Mouse (Mus musculus) ES-E14 (cell line): ENCODE data around the gene Kcnh1. TPM values are rescaled to one million over a fixed set of nuclear protein-coding genes. Genes with fewer than 3 reads are reported as not detected.

ENCODE experiments used
- DNase-seq: peaks from one replicate; pipeline ENCODE4 v3.0.0-alpha.2; 2013; ENCODE audit warnings: low read depth, low spot score
- H3K27ac ChIP-seq: 2 replicates; pipeline ENCODE4 v1.5.1; 2012; ENCODE audit warnings: low read depth, mild to moderate bottlenecking, low read length, moderate library complexity, mixed read lengths; ENCODE audit not compliant: poor library complexity, insufficient read depth, severe bottlenecking
- H3K36me3 ChIP-seq: 2 replicates; pipeline ENCODE4 v1.6.1; 2012; ENCODE audit warnings: mild to moderate bottlenecking, low read length, moderate library complexity, mixed read lengths; ENCODE audit not compliant: control insufficient read depth, poor library complexity, insufficient read depth, severe bottlenecking
- H3K4me1 ChIP-seq, 2 experiments: fragments of 150-350 bp in 1 of 2; sonication (generic) in 1 of 2; 2 replicates each; pipeline ENCODE4 v1.6.1; 2012; ENCODE audit warnings: low read length in 2 of 2, mild to moderate bottlenecking in 1 of 2, mixed read lengths in 1 of 2; ENCODE audit not compliant: control insufficient read depth in 2 of 2, insufficient read depth in 2 of 2, poor library complexity in 1 of 2
- H3K4me3 ChIP-seq, 2 experiments: fragments of 150-350 bp in 1 of 2; sonication (generic) in 1 of 2; 2 replicates each; pipeline ENCODE4 v1.5.1; 2012; ENCODE audit warnings: low read length in 2 of 2, low read depth in 1 of 2, mild to moderate bottlenecking in 1 of 2, mixed read lengths in 1 of 2; ENCODE audit not compliant: insufficient read depth in 1 of 2, poor library complexity in 1 of 2, severe bottlenecking in 1 of 2
- H3K9ac ChIP-seq: 2 replicates; pipeline ENCODE4 v1.6.1; 2012; ENCODE audit warnings: low read depth, mild to moderate bottlenecking, low read length, mixed read lengths; ENCODE audit not compliant: poor library complexity, insufficient read depth, severe bottlenecking
- H3K9me3 ChIP-seq: fragments of 150-350 bp; sonication (generic); 2 replicates; pipeline ENCODE4 v1.6.1; 2012; ENCODE audit warnings: low read depth, mild to moderate bottlenecking, low read length; ENCODE audit not compliant: control insufficient read depth, insufficient read depth
- CHD2 ChIP-seq: IDR thresholded peaks from 2 replicates; pipeline ENCODE4 v1.6.1; 2014; ENCODE audit warnings: mild to moderate bottlenecking, low read depth, low read length, inconsistent platforms
- HCFC1 ChIP-seq: IDR thresholded peaks from 2 replicates; pipeline ENCODE4 v1.6.1; 2012; ENCODE audit warnings: low read length, inconsistent platforms, borderline replicate concordance; ENCODE audit not compliant: insufficient read depth
- MAFK ChIP-seq: IDR thresholded peaks from 2 replicates; pipeline ENCODE4 v1.6.1; 2014; ENCODE audit warnings: mild to moderate bottlenecking, low read depth, low read length, inconsistent platforms; ENCODE audit not compliant: insufficient read depth
- ZC3H11A ChIP-seq: IDR thresholded peaks from 2 replicates; pipeline ENCODE4 v1.6.1; 2012; ENCODE audit warnings: low read depth, mild to moderate bottlenecking, inconsistent platforms, low read length, borderline replicate concordance
- ZNF384 ChIP-seq: IDR thresholded peaks from 2 replicates; pipeline ENCODE4 v1.6.1; 2012; ENCODE audit warnings: low read depth, low read length, inconsistent platforms
- in situ Hi-C, 2 experiments: fragments of 600-800 bp; cut with MboI; formaldehyde crosslinking; loops; one replicate each; pipeline ENCODE4 v1.15.1; 2025; ENCODE audit warnings: low sequenced_read_pairs in 2 of 2, inconsistent platforms in 1 of 2; ENCODE audit not compliant: unreplicated experiment in 2 of 2
- total RNA-seq: library from RNA; depleted of rRNA; stranded (reverse); fragments of 300-350 nt; gene quantifications from 2 replicates; pipeline ENCODE4 v1.2.3, GENCODE M21; 2012

Gene Kcnh1
- total RNA-seq, 1 experiment: 0.71 TPM

DNA sequence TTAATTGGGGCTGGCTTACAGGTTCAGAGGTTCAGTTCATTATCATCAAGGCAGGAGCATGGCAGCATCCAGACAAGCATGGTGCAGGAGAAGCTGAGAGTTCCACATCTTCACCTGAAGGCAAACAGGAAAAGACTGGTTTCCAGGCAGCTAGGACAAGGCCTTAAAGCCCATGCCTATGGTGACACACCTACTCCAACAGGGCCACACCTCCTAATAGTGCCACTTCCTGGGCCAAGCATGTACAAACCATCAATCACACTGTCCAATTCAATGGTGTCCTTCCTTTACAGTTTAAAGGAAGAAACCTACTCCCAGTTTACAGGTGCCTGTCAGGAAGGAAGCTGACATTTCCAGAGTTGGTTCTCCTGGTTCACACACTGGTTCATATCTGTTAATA is 105.3 kb downstream of the Kcnh1 start:
- H3K9ac ChIP-seq: no peak overlapping the region
- in situ Hi-C loops: no loop called here

DNA sequence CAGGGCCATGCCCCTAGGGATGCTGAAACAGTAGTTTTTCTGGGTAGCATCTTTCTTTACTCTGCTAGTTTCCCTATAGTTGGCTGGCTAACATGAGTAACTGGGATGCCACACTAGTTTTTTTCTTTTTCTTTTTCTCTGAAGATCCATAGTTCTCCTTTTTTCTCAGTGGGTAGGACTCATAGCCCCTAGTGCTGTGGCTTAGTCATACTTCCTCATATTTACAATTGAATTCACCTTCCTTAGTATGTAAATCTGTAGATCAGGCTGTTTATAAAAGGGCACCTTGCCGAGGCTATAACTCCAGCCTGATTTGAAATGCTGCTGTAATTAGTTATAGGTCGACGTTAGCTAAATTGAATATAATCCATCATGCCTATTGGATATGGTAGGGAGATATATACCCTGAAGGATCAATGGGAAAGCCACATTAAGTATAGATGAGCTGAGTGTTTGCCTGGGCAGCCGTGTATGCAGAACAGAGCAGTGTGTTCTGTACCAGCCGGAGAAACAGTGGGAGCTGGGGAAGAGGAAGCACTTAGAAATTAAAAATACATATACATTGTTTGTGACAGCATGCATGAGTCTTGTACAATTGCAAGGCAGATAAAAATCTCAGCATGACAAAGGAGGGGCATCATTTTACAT is 107.0 kb downstream of the Kcnh1 start:
- no peak for TF ChIP-seq MAFK
- no peak for TF ChIP-seq ZC3H11A
- TF ChIP-seq CHD2: no peak
- no peak for TF ChIP-seq ZNF384
- TF ChIP-seq HCFC1: no peak
- peaks cover 0 to 7% of the 10 kb centered on the region in 2 experiments; a peak in 1 of 4 replicates for H3K4me1 ChIP-seq

More for the DNA sequence above, 105.3 kb downstream of the Kcnh1 start:
- Histone ChIP-seq H3K36me3 (no peaks in the 10 kb centered on the region), H3K9me3 (no peaks in the 10 kb centered on the region), H3K4me1 (peaks cover 0 to 7% of the 10 kb centered on the region in 2 experiments; a peak in 1 of 4 replicates), H3K4me3 (no peak overlapping the region), H3K27ac (no peak overlapping the region)
- TF ChIP-seq ZC3H11A (no peak), ZNF384 (no peak)
- no peak for DNase-seq

DNA sequence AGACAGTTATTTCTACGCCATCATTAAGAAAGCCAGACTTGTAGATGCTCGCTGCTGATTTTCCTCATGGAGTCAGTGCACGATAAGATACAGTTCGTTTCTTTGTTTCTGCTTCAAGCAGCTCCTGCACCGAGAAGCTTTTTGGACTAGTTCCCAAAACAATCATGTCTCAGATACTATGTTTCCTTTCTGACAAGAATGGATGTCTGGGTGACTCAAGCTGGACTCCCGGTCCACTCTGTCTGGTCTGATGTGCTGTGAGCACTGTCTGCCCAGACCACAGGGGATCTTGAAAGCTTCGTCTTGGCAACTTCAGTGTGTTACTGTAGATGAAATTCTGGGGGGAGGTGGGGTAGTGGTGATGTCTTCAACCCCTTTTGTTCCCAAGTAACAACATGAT is 109.8 kb downstream of the Kcnh1 start:
- Histone ChIP-seq H3K9me3 (no peaks in the 10 kb centered on the region), H3K4me1 (peaks cover 0 to 7% of the 10 kb centered on the region in 2 experiments; a peak in 1 of 4 replicates), H3K36me3 (no peaks in the 10 kb centered on the region), H3K27ac (no peak overlapping the region), H3K4me3 (no peak overlapping the region), H3K9ac (no peak overlapping the region)
- DNase-seq: no peak
- TF ChIP-seq MAFK (no peak), CHD2 (no peak), HCFC1 (no peak), ZC3H11A (no peak), ZNF384 (no peak)
- in situ Hi-C loops: no loop called here

More for the DNA sequence above, 107.0 kb downstream of the Kcnh1 start:
- in situ Hi-C loops: no loop called here
- H3K4me3 ChIP-seq: no peak overlapping the region
- no peak for DNase-seq
- H3K9ac ChIP-seq: no peak overlapping the region
- no peak overlapping the region for H3K27ac ChIP-seq
- H3K9me3 ChIP-seq: no peaks in the 10 kb centered on the region
- H3K36me3 ChIP-seq: no peaks in the 10 kb centered on the region

DNA sequence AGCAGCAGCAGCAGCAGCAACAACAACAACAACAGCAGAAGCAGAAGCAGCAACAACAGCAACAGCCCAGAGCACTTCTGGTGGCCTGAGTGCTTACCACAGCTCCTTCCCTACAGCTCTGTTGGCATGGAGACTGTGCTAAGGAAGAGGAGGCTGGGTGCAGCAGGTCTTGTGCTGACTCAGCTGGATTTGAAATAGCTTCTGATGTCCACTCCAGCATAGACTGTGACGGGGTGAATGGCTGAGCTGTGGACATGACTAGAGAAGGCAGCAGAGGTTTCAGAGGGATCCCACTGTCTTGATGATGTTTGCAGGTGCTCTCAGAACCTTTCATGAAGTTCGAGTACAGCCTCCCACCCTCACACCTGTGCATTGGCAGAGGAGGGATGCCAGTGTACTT is 113.0 kb downstream of the Kcnh1 start:
- DNase-seq: no peak
- H3K27ac ChIP-seq: no peak overlapping the region
- H3K4me1 ChIP-seq: no peaks in the 10 kb centered on the region
- in situ Hi-C loops: no loop called here
- H3K4me3 ChIP-seq: no peak overlapping the region
- no peaks in the 10 kb centered on the region for H3K36me3 ChIP-seq
- no peaks in the 10 kb centered on the region for H3K9me3 ChIP-seq
- no peak for TF ChIP-seq ZNF384
- TF ChIP-seq ZC3H11A: no peak
- TF ChIP-seq MAFK: peak; percentile 82
- no peak overlapping the region for H3K9ac ChIP-seq

DNA sequence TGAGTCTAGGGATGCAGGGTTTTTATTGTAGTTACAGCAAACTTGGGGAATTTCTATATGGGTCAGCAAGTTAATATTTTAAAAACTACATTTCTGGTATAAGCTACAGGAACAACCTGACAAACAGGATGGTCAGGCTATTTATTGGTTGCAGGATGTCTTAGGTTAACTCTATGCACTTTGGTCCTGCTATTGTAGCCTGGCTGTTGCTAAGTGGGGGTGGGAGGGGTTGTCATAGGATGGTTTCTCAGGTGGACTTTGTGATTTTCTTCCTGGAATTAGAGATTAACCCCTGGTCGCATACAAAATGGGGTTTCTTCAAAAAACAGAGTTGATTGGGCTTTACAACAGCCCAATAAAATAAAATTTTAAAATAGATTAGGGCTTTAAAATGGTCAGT is 114.6 kb downstream of the Kcnh1 start:
- Histone ChIP-seq H3K36me3 (no peaks in the 10 kb centered on the region), H3K27ac (no peak overlapping the region), H3K9ac (no peak overlapping the region), H3K9me3 (no peaks in the 10 kb centered on the region), H3K4me3 (no peak overlapping the region), H3K4me1 (no peaks in the 10 kb centered on the region)
- TF ChIP-seq ZNF384 (no peak), CHD2 (no peak), MAFK (no peak), HCFC1 (no peak), ZC3H11A (no peak)
- in situ Hi-C loops: no loop called here
- no peak for DNase-seq
